Mouse (Mus musculus): ENCODE measurements around the gene Alpk3. TPM values are rescaled to one million over a fixed set of nuclear protein-coding genes. Genes with fewer than 3 reads are reported as not detected.

Gene Alpk3
- total and polyA plus RNA-seq, 3 experiments = under 0.01 to 0.03 TPM; not detected in 1

- no peak for TF ChIP-seq NRF1 (IDR thresholded peaks at IDR 0.05; ENCODE audit: insufficient read depth, low read depth, low read length, poor library complexity, severe bottlenecking)
- no peak for TF ChIP-seq TCF12 (IDR thresholded peaks at IDR 0.05; ENCODE audit: low read depth, low read length)
- no peak for TF ChIP-seq TBP (IDR thresholded peaks at IDR 0.05; ENCODE audit: low read depth, low read length)
- TF ChIP-seq CTCF (IDR thresholded peaks at IDR 0.05 in 2 of 3, conservative IDR thresholded peaks at IDR 0.05 in 1 of 3; ENCODE audit: control insufficient read depth in 1 of 3, insufficient read depth in 1 of 3, low read depth in 2 of 3, low read length in 3 of 3, poor library complexity in 1 of 3, severe bottlenecking in 1 of 3) = no peak
These were observed 52.6 kb downstream of the Alpk3 start (continued) for GRCm38 (mm10) chr7:81109717-81110651.

GRCm38 (mm10) chr7:81110791-81111190 is 53.4 kb downstream of the Alpk3 start:
- no peak for DNase-seq (ENCODE audit: low read depth, low spot score)
- H3K9ac ChIP-seq (ENCODE audit: control insufficient read depth, low read depth, low read length, poor library complexity, severe bottlenecking) = no peak overlapping the region
- no peaks in the 10 kb centered on the region for H3K4me1 ChIP-seq (ENCODE audit: control insufficient read depth in 1 of 2, insufficient read depth in 2 of 2, low read length in 2 of 2)
- TF ChIP-seq MAFK (IDR thresholded peaks at IDR 0.05; ENCODE audit: borderline replicate concordance, low read depth, low read length) = no peak
- no peak for TF ChIP-seq ZNF384 (IDR thresholded peaks at IDR 0.05; ENCODE audit: low read depth, low read length)
- TF ChIP-seq ZC3H11A (IDR thresholded peaks at IDR 0.05; ENCODE audit: low read depth, low read length) = no peak
- no peak for TF ChIP-seq RCOR1 (IDR thresholded peaks at IDR 0.05; ENCODE audit: low read depth, low read length)
- TF ChIP-seq GATA1 (IDR thresholded peaks at IDR 0.05; ENCODE audit: low read depth, low read length) = no peak
- no peak for TF ChIP-seq TBP (IDR thresholded peaks at IDR 0.05; ENCODE audit: low read depth, low read length)
- TF ChIP-seq USF2 (IDR thresholded peaks at IDR 0.05; ENCODE audit: borderline replicate concordance in 1 of 2, insufficient read depth in 1 of 2, low read depth in 1 of 2, low read length in 2 of 2) = no peak
- TF ChIP-seq MXI1 (IDR thresholded peaks at IDR 0.05; ENCODE audit: low read depth, low read length) = no peak
- no peak for TF ChIP-seq CHD2 (IDR thresholded peaks at IDR 0.05; ENCODE audit: low read length)
- no peak for TF ChIP-seq SIN3A (IDR thresholded peaks at IDR 0.05; ENCODE audit: low read length)
- no peak for TF ChIP-seq RAD21 (IDR thresholded peaks at IDR 0.05; ENCODE audit: low read depth, low read length)
- TF ChIP-seq MEF2A (IDR thresholded peaks at IDR 0.05; ENCODE audit: extremely low read depth, insufficient replicate concordance, low read depth, low read length, poor library complexity, severe bottlenecking) = no peak
- H3K9me3 ChIP-seq (replicated peaks; ENCODE audit: insufficient read depth, low read length) = no peaks in the 10 kb centered on the region
- no peaks in the 10 kb centered on the region for H3K79me2 ChIP-seq (ENCODE audit: control insufficient read depth, insufficient read depth, low read length, poor library complexity)
- no peaks in the 10 kb centered on the region for H3K36me3 ChIP-seq (ENCODE audit: control insufficient read depth in 1 of 2, insufficient read depth in 2 of 2, low read length in 2 of 2)
- H3K27me3 ChIP-seq (ENCODE audit: control insufficient read depth in 1 of 2, insufficient read depth in 2 of 2, low read length in 2 of 2) = peaks cover 8 to 9% of the 10 kb centered on the region in 2 experiments
- no peak overlapping the region for H3K4me3 ChIP-seq (ENCODE audit: control insufficient read depth in 1 of 2, insufficient read depth in 1 of 2, low read depth in 2 of 2, low read length in 2 of 2)
- H3K27ac ChIP-seq (ENCODE audit: control insufficient read depth, low read depth, low read length) = no peak overlapping the region

DNA sequence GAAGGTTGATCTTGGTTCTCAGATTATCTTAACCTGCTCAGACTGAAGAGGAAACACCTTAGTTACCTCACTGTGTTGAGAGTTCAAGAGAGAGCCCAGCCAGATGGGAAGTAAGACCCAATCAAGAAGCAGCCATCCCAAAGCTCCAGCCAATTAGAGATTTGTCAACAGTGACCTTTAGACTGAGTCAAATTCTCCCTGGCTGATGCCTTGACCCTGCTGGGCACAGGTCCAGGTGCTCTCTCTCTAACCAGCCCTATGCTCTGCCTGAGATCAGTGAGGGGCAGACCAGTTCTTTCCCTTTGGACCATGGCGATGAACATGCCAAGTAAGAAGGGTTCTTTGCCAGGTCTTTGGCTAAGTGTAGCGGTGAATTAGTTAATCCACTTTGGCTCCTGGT is 54.3 kb downstream of the Alpk3 start:
- no peaks in the 10 kb centered on the region for H3K4me1 ChIP-seq (ENCODE audit: control insufficient read depth in 1 of 2, insufficient read depth in 2 of 2, low read length in 2 of 2)
- H3K4me3 ChIP-seq (ENCODE audit: control insufficient read depth in 1 of 2, insufficient read depth in 1 of 2, low read depth in 2 of 2, low read length in 2 of 2) = no peak overlapping the region
- H3K79me2 ChIP-seq (ENCODE audit: control insufficient read depth, insufficient read depth, low read length, poor library complexity) = no peaks in the 10 kb centered on the region
- H3K9ac ChIP-seq (ENCODE audit: control insufficient read depth, low read depth, low read length, poor library complexity, severe bottlenecking) = no peak overlapping the region
- no peak for DNase-seq (ENCODE audit: low read depth, low spot score)
- H3K27me3 ChIP-seq (ENCODE audit: control insufficient read depth in 1 of 2, insufficient read depth in 2 of 2, low read length in 2 of 2) = peaks cover 9 to 12% of the 10 kb centered on the region in 2 experiments
- H3K9me3 ChIP-seq (replicated peaks; ENCODE audit: insufficient read depth, low read length) = no peaks in the 10 kb centered on the region
- TF ChIP-seq CHD2 (IDR thresholded peaks at IDR 0.05; ENCODE audit: low read length) = no peak
- TF ChIP-seq HCFC1 (IDR thresholded peaks at IDR 0.05; ENCODE audit: low read depth, low read length) = no peak
- no peak for TF ChIP-seq MAFK (IDR thresholded peaks at IDR 0.05; ENCODE audit: borderline replicate concordance, low read depth, low read length)
- no peak for TF ChIP-seq NRF1 (IDR thresholded peaks at IDR 0.05; ENCODE audit: insufficient read depth, low read depth, low read length, poor library complexity, severe bottlenecking)
- TF ChIP-seq POLR2AphosphoS5 (IDR thresholded peaks at IDR 0.05; ENCODE audit: borderline replicate concordance, low read depth, low read length) = no peak
- TF ChIP-seq MEF2A (IDR thresholded peaks at IDR 0.05; ENCODE audit: extremely low read depth, insufficient replicate concordance, low read depth, low read length, poor library complexity, severe bottlenecking) = no peak
- no peak for TF ChIP-seq NELFE (IDR thresholded peaks at IDR 0.05; ENCODE audit: low read depth, low read length)
- no peak for TF ChIP-seq RCOR1 (IDR thresholded peaks at IDR 0.05; ENCODE audit: low read depth, low read length)
- no peak for TF ChIP-seq EP300 (IDR thresholded peaks at IDR 0.05; ENCODE audit: low read depth in 1 of 2, low read length in 2 of 2)
- no peak for TF ChIP-seq MXI1 (IDR thresholded peaks at IDR 0.05; ENCODE audit: low read depth, low read length)
- TF ChIP-seq CHD1 (IDR thresholded peaks at IDR 0.05; ENCODE audit: low read depth, low read length) = no peak
- no peak for TF ChIP-seq ETS1 (IDR thresholded peaks at IDR 0.05; ENCODE audit: low read depth, low read length)
- no peak for TF ChIP-seq CTCF (IDR thresholded peaks at IDR 0.05 in 2 of 3, conservative IDR thresholded peaks at IDR 0.05 in 1 of 3; ENCODE audit: control insufficient read depth in 1 of 3, insufficient read depth in 1 of 3, low read depth in 2 of 3, low read length in 3 of 3, poor library complexity in 1 of 3, severe bottlenecking in 1 of 3)
- TF ChIP-seq ZKSCAN1 (IDR thresholded peaks at IDR 0.05; ENCODE audit: low read depth, low read length) = no peak
- no peak for TF ChIP-seq SIN3A (IDR thresholded peaks at IDR 0.05; ENCODE audit: low read length)
- TF ChIP-seq ELF1 (IDR thresholded peaks at IDR 0.05; ENCODE audit: low read depth, low read length) = no peak
- no peak for TF ChIP-seq ZC3H11A (IDR thresholded peaks at IDR 0.05; ENCODE audit: low read depth, low read length)
- no peak for TF ChIP-seq E2F4 (IDR thresholded peaks at IDR 0.05; ENCODE audit: borderline replicate concordance, low read depth, low read length)
- H3K27ac ChIP-seq (ENCODE audit: control insufficient read depth, low read depth, low read length) = no peak overlapping the region
- H3K36me3 ChIP-seq (ENCODE audit: control insufficient read depth in 1 of 2, insufficient read depth in 2 of 2, low read length in 2 of 2) = no peaks in the 10 kb centered on the region

Measured in MEL (cell line).